Mouse (Mus musculus): ENCODE results near the gene Tnni3k.

Tnni3k gene

GRCm38 (mm10) chr3:154949551-154949950, 105.7 kb downstream of the Tnni3k start:
- no peak for DNase-seq (ENCODE audit: low spot score)

GRCm38 (mm10) chr3:154945688-154946161, 109.5 kb downstream of the Tnni3k start:
- no peak for DNase-seq (ENCODE audit: low spot score)

GRCm38 (mm10) chr3:154927757-154928156, 127.5 kb downstream of the Tnni3k start:
- no peak for DNase-seq (ENCODE audit: low spot score)

GRCm38 (mm10) chr3:154924936-154925335, 130.3 kb downstream of the Tnni3k start:
- DNase-seq (ENCODE audit: low spot score), result no peak

GRCm38 (mm10) chr3:154915566-154915965, 139.6 kb downstream of the Tnni3k start:
- DNase-seq (ENCODE audit: low spot score), result no peak

GRCm38 (mm10) chr3:154913641-154914040, 141.6 kb downstream of the Tnni3k start:
- no peak for DNase-seq (ENCODE audit: low spot score)

- DNase-seq (ENCODE audit: low spot score), result no peak
Observed at GRCm38 (mm10) chr3:154896737-154897136, 158.5 kb downstream of the Tnni3k start.

- no peak for DNase-seq (ENCODE audit: low spot score)
Observed at GRCm38 (mm10) chr3:154893225-154893624, 162.0 kb downstream of the Tnni3k start.

GRCm38 (mm10) chr3:154885452-154885851, 169.8 kb downstream of the Tnni3k start:
- no peak for DNase-seq (ENCODE audit: low spot score)

- no peak for DNase-seq (ENCODE audit: low spot score)
Observed at GRCm38 (mm10) chr3:154885048-154885447, 170.2 kb downstream of the Tnni3k start.

GRCm38 (mm10) chr3:154881428-154881986, 173.7 kb downstream of the Tnni3k start:
- DNase-seq (ENCODE audit: low spot score), result no peak

GRCm38 (mm10) chr3:154880536-154880939, 174.7 kb downstream of the Tnni3k start:
- DNase-seq (ENCODE audit: low spot score), result no peak

- no peak for DNase-seq (ENCODE audit: low spot score)
Observed at GRCm38 (mm10) chr3:154880108-154880507, 175.1 kb downstream of the Tnni3k start.

- no peak for DNase-seq (ENCODE audit: low spot score)
Observed at GRCm38 (mm10) chr3:154879515-154879914, 175.7 kb downstream of the Tnni3k start.

GRCm38 (mm10) chr3:154879080-154879479, 176.1 kb downstream of the Tnni3k start:
- no peak for DNase-seq (ENCODE audit: low spot score)

GRCm38 (mm10) chr3:154868807-154869206, 186.4 kb downstream of the Tnni3k start:
- no peak for DNase-seq (ENCODE audit: low spot score)

- no peak for DNase-seq (ENCODE audit: low spot score)
Observed at GRCm38 (mm10) chr3:154861921-154862320, 193.3 kb downstream of the Tnni3k start.

GRCm38 (mm10) chr3:154859721-154860120, 195.5 kb downstream of the Tnni3k start:
- no peak for DNase-seq (ENCODE audit: low spot score)

GRCm38 (mm10) chr3:154853257-154853656, 201.9 kb downstream of the Tnni3k start:
- no peak for DNase-seq (ENCODE audit: low spot score)

GRCm38 (mm10) chr3:154852281-154852680, 202.9 kb downstream of the Tnni3k start:
- no peak for DNase-seq (ENCODE audit: low spot score)

- no peak for DNase-seq (ENCODE audit: low spot score)
Observed at GRCm38 (mm10) chr3:154842247-154842646, 213.0 kb downstream of the Tnni3k start.

- no peak for DNase-seq (ENCODE audit: low spot score)
Observed at GRCm38 (mm10) chr3:154841076-154841475, 214.1 kb downstream of the Tnni3k start.

- DNase-seq (ENCODE audit: low spot score), result no peak
Observed at GRCm38 (mm10) chr3:154837861-154838260, 217.3 kb downstream of the Tnni3k start.

GRCm38 (mm10) chr3:154836137-154836536, 219.1 kb downstream of the Tnni3k start:
- DNase-seq (ENCODE audit: low spot score), result no peak
